Mouse (Mus musculus) neural tube, embryonic 13.5 days (tissue): ENCODE measurements around the gene Metrn. TPM values are rescaled to one million over a fixed set of nuclear protein-coding genes. Genes with fewer than 3 reads are reported as not detected.
A peak's percentile ranks its signal among the peaks of the same experiment; 100 is the strongest.

Experiments
- ATAC-seq: fragments of 200-750 bp; cut with Nextera tagmentation; 2 replicates; pipeline ENCODE4 v1.8.0; 2017; ENCODE audit warnings: low read depth, mild to moderate bottlenecking, moderate TSS enrichment, moderate library complexity
- H3K27ac ChIP-seq: fragments of 300-500 bp; sonication (generic); replicated peaks from 2 replicates; pipeline ENCODE4 v1.5.1; 2015; ENCODE audit warnings: moderate library complexity, mild to moderate bottlenecking, inconsistent platforms
- H3K27me3 ChIP-seq: fragments of 300-500 bp; sonication (generic); 2 replicates; pipeline ENCODE4 v1.6.1; 2015; ENCODE audit warnings: mild to moderate bottlenecking, inconsistent platforms
- H3K36me3 ChIP-seq: fragments of 300-500 bp; sonication (generic); 2 replicates; pipeline ENCODE4 v1.6.1; 2015; ENCODE audit warnings: mild to moderate bottlenecking, inconsistent platforms
- H3K4me1 ChIP-seq: fragments of 300-500 bp; sonication (generic); replicated peaks from 2 replicates; pipeline ENCODE4 v1.6.1; 2015; ENCODE audit warnings: inconsistent platforms
- H3K4me2 ChIP-seq: fragments of 300-500 bp; sonication (generic); 2 replicates; pipeline ENCODE4 v1.6.1; 2015; ENCODE audit warnings: inconsistent platforms, mild to moderate bottlenecking, moderate library complexity
- H3K4me3 ChIP-seq: fragments of 300-500 bp; sonication (generic); 2 replicates; pipeline ENCODE4 v1.5.1; 2015; ENCODE audit warnings: mild to moderate bottlenecking, inconsistent platforms
- H3K9ac ChIP-seq: fragments of 300-500 bp; sonication (generic); 2 replicates; pipeline ENCODE4 v1.6.1; 2015; ENCODE audit warnings: moderate library complexity, mild to moderate bottlenecking, inconsistent platforms
- H3K9me3 ChIP-seq: fragments of 300-500 bp; sonication (generic); 2 replicates; pipeline ENCODE4 v1.6.1; 2016; ENCODE audit warnings: inconsistent platforms
- WGBS: fragments of 180-500 bp; shearing (Covaris S2); methylation state at CpG from one replicate; pipeline ENCODE4 v1.1.7; 2015; 5-methylcytosine and 5-hydroxymethylcytosine counted together
- polyA plus RNA-seq: library from polyadenylated mRNA; unstranded; fragments of >200 nt; fragmentation: Nextera tagmentation; extraction: Ambion mirVana; gene quantifications from 2 replicates; pipeline ENCODE4 v1.2.1, GENCODE M21; 2015

Gene Metrn
- polyA plus RNA-seq, 1 experiment from 2014 or later = 58.7 TPM

DNA sequence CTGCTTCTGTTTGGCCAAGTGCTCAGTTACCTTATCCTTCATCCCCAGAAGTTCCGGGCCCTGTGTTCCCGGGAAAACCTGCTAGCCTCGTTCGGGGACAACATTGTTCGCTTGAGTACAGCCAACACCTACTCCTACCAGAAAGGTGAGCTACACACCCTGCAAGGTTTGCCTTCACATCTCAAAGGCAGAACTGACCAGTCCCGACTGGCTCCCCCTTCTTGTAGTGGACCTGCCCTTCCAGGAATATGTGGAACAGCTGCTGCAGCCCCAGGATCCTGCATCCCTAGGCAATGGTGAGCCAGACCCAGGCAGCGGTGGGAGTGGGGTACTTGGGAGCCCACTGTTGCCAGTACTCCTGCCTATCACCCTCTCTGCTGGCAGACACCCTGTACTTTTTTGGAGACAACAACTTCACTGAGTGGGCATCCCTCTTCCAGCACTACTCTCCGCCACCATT lies 32.7 kb upstream of the Metrn start:
- no peak for ATAC-seq
- peak overlapping the region; percentile 89 for H3K9ac ChIP-seq
- peaks cover 84% of the 10 kb centered on the region for H3K4me1 ChIP-seq
- peak overlapping the region; percentile 76 for H3K4me3 ChIP-seq
- no peaks in the 10 kb centered on the region for H3K9me3 ChIP-seq
- peaks cover 51% of the 10 kb centered on the region for H3K36me3 ChIP-seq
- peak overlapping the region; percentile 96 for H3K4me2 ChIP-seq
- WGBS = 47% methylated on average over 8 of the region's 8 CpGs
- H3K27ac ChIP-seq = peak overlapping the region; percentile 94
- H3K27me3 ChIP-seq = no peaks in the 10 kb centered on the region

DNA sequence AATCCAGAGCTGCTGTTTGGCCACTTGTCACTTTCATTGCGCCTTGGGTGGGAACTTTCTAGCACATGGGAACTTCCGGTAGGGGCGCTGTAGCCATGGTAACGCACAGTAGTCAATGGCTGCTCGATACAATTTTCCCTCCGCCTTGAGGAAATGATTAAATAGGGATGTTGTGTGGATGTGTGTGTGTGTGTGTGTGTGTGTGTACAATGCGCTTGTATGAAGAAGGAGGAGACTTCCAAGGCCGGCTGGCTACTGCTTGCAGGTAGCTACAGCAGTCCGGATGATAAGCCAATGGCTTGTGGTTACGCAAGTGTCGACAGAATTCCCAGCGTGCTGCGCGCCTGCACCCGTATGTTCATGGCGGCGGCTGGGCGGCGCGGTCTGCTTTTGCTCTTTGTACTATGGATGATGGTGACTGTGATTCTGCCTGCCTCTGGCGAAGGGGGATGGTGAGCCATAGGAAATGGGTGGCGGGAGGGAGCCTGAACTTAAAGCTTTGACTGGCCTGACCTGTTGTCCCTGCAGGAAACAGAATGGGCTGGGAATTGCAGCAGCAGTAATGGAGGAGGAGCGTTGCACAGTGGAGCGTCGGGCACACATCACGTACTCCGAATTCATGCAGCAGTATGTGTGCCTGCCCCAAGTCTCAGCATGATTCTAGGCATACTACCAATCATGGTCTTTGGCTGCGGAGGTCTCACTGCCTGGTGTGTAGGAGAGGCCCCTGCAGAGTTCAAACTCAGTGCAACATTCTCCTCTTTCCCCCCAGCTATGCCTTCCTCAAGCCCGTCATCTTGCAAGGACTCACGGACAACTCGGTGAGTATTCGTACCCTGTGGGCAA lies 32.0 kb upstream of the Metrn start, which contains the start of gene Jmjd8:
Jmjd8 (plus strand) TSS at position 156 of the 846 bp plus-strand sequence.
- Histone ChIP-seq H3K9ac (peak within 1 kb of the TSS; percentile 89), H3K4me3 (peak within 1 kb of the TSS; percentile 76), H3K27ac (peak within 1 kb of the TSS; percentile 94), H3K4me2 (peak within 1 kb of the TSS; percentile 96), H3K9me3 (no peaks in the 10 kb centered on the region), H3K27me3 (no peaks in the 10 kb centered on the region), H3K36me3 (peaks cover 51% of the 10 kb centered on the region), H3K4me1 (peaks cover 84% of the 10 kb centered on the region)
- peak; percentile 45 for ATAC-seq
- WGBS = 1% methylated on average over 32 of the region's 32 CpGs

DNA sequence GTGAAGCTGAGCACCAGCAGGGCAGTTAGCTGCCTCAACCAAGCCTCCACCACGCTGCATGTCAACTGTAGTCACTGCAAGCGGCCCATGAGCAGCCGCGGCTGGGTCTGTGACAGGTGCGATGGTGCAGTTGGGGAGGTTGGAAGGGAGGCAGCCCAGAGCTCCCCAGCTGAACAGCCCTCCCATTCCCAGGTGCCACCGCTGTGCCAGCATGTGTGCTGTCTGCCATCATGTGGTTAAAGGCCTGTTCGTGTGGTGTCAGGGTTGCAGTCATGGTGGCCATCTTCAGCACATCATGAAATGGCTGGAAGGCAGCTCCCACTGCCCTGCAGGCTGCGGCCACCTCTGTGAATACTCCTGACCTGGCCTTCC lies 31.3 kb upstream of the Metrn start:
- no peaks in the 10 kb centered on the region for H3K9me3 ChIP-seq
- 85% methylated on average over 8 of the region's 8 CpGs for WGBS

DNA sequence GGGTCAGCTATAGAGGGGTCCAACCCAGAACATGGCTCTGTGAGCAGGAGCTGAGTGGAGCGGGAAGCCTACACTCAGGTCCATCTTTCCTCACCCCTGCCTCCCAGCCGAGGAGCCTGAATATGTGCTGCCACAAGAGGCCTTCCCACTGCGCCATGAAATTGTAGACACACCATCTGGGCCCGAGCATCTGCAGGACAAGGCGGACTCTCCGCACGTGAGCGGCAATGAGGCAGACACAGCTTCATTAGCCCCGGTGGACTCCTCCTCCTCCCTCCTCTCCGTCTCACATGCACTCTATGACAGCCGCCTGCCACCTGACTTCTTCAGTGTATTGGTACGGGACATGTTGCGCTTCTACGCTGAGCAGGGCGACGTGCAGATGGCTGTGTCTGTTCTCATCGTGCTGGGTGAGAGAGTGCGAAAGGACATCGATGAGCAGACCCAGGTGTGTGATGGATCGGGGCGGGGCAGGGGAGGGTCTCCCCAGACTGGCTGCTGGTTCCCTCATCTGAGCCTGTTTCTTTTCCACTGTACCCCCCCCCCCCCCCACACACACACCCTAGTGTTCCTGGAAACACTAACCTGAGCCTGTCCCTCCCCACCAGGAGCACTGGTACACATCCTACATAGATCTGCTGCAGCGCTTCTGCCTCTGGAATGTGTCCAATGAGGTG lies 30.7 kb upstream of the Metrn start:
- ATAC-seq = no peak
- 0 out of 2 replicates have a peak overlapping the region, but pooled peaks have one; percentile 94 for H3K27ac ChIP-seq
- H3K4me2 ChIP-seq = no peak overlapping the region
- peaks cover 85% of the 10 kb centered on the region for H3K4me1 ChIP-seq
- H3K4me3 ChIP-seq = no peak overlapping the region
- 86% methylated on average over 22 of the region's 22 CpGs for WGBS
- no peaks in the 10 kb centered on the region for H3K27me3 ChIP-seq
- H3K9me3 ChIP-seq = no peaks in the 10 kb centered on the region
- H3K9ac ChIP-seq = peak overlapping the region; percentile 89
- H3K36me3 ChIP-seq = peaks cover 51% of the 10 kb centered on the region

More for the DNA sequence above, 31.3 kb upstream of the Metrn start:
- Histone ChIP-seq H3K27me3 (no peaks in the 10 kb centered on the region), H3K4me3 (peak overlapping the region; percentile 76), H3K4me2 (peak overlapping the region; percentile 96), H3K4me1 (peaks cover 81% of the 10 kb centered on the region), H3K9ac (peak overlapping the region; percentile 89), H3K27ac (peak overlapping the region; percentile 94), H3K36me3 (peaks cover 51% of the 10 kb centered on the region)
- ATAC-seq = no peak

DNA sequence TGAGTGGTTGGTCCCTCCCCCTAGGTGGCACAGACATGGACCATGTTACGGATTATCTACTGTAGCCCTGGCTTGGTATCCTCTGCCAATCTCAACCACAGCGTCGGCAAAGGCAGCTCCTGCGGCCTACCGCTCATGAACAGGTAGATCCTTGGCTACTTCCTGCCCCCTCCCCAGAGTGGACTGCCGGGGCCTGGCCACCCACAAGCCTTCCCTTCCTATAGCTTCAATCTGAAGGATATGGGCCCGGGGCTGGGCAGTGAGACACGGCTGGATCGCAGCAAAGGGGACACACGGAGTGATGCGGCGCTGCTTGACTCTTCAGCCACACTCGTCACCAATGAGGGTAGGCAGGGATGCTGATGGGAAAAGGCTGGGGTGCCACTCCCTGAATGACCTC lies 30.1 kb upstream of the Metrn start:
- H3K4me1 ChIP-seq = peaks cover 85% of the 10 kb centered on the region

DNA sequence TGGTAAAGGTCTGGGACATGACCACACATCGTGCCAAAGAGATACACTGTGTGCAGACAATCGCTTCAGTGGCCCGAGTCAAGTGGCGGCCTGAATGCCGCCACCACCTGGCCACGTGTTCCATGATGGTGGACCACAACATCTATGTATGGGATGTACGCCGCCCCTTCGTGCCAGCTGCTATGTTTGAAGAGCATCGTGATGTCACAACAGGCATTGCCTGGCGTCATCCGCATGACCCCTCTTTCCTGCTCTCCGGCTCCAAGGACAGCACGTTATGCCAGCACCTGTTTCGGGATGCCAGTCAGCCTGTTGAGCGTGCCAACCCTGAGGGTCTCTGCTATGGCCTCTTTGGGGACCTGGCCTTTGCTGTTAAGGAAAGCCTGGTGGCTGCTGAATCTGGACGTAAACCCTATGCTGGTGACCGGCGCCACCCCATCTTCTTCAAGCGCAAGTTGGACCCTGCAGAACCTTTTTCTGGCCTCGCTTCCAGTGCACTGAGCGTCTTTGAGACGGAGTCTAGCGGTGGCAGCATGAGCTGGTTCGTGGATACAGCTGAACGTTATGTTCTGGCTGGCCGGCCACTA lies 29.1 kb upstream of the Metrn start:
- Histone ChIP-seq H3K36me3 (peaks cover 42% of the 10 kb centered on the region), H3K27me3 (0 out of 2 replicates have a peak, but pooled peaks cover 2% of the 10 kb centered on the region), H3K9ac (no peak overlapping the region), H3K4me3 (no peak overlapping the region), H3K27ac (no peak overlapping the region), H3K4me2 (no peak overlapping the region), H3K9me3 (no peaks in the 10 kb centered on the region), H3K4me1 (peaks cover 76% of the 10 kb centered on the region)
- WGBS = 95% methylated on average over 27 of the region's 27 CpGs
- ATAC-seq = no peak

More for the DNA sequence above, 30.1 kb upstream of the Metrn start:
- Histone ChIP-seq H3K9me3 (no peaks in the 10 kb centered on the region), H3K9ac (peak overlapping the region; percentile 38; the same call in 1 of the 2 replicates), H3K27ac (no peak overlapping the region), H3K36me3 (peaks cover 51% of the 10 kb centered on the region), H3K4me2 (no peak overlapping the region), H3K4me3 (no peak overlapping the region), H3K27me3 (no peaks in the 10 kb centered on the region)
- ATAC-seq = no peak
- 93% methylated on average over 13 of the region's 13 CpGs for WGBS

DNA sequence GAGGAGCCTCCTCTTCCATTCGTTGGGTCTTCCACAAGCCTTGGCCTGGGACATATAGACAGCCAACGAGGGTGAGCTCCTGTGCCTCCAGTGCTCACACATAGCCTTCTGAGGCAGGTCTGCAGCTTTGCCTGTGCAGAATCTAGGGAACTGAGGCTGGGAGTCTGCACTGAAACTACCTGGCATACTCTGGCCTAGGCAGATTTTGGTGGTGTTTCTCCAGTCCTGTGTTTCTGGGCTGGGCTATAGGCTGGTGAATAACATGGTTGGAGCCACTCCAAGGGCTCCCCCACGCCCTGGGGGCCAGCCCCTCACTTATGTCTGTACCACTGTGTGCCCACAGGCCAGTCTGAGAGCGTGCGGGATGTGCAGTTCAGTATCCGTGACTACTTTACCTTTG lies 28.4 kb upstream of the Metrn start:
- Histone ChIP-seq H3K9ac (peak overlapping the region; percentile 91; the same call in 1 of the 2 replicates), H3K36me3 (peaks cover 37% of the 10 kb centered on the region), H3K9me3 (no peaks in the 10 kb centered on the region), H3K27me3 (peaks cover 8% of the 10 kb centered on the region), H3K27ac (no peak overlapping the region), H3K4me3 (peak overlapping the region; percentile 69; the same call in 1 of the 2 replicates), H3K4me2 (peak overlapping the region; percentile 99), H3K4me1 (peaks cover 68% of the 10 kb centered on the region)
- no peak for ATAC-seq
- 89% methylated on average over 6 of the region's 6 CpGs for WGBS

DNA sequence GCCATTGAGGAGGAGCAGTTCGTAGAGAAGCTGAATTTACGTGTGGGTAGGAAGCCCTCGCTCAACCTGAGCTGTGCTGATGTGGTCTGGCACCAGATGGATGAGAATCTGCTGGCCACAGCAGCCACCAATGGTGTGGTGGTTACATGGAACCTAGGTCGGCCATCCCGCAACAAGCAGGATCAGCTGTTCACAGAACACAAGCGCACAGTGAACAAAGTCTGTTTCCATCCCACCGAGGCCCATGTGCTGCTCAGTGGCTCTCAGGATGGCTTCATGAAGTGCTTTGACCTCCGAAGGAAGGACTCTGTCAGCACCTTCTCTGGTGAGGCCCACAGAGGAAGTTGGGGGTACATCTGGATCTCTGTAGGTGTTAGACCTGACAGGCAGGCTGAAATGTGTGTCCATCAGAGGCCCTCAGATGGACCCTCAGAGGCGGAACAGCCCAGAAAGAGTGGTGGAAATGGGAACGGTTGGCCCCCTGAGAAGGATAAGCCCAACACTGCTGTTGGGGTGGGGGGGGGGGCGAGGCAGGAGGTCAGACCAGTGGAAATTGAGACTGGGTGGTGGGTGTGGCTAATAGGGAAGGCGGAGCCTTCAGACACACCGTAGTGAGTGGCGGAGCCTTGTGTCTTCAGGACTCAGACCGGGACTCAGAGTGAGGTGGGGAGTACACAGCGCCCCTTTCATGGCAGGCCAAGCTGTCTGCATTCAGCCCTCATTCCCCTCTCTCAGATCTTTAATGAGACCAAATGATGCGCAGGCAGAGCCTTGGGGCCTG lies 27.6 kb upstream of the Metrn start:
- peaks cover 38% of the 10 kb centered on the region for H3K36me3 ChIP-seq
- peak overlapping the region; percentile 69 for H3K4me3 ChIP-seq
- H3K27ac ChIP-seq = no peak overlapping the region
- H3K27me3 ChIP-seq = peaks cover 16% of the 10 kb centered on the region
- ATAC-seq = no peak
- H3K4me1 ChIP-seq = peaks cover 61% of the 10 kb centered on the region
- WGBS = 74% methylated on average over 16 of the region's 17 CpGs
- peak overlapping the region; percentile 99 for H3K4me2 ChIP-seq
- peak overlapping the region; percentile 91 for H3K9ac ChIP-seq
- H3K9me3 ChIP-seq = no peaks in the 10 kb centered on the region

DNA sequence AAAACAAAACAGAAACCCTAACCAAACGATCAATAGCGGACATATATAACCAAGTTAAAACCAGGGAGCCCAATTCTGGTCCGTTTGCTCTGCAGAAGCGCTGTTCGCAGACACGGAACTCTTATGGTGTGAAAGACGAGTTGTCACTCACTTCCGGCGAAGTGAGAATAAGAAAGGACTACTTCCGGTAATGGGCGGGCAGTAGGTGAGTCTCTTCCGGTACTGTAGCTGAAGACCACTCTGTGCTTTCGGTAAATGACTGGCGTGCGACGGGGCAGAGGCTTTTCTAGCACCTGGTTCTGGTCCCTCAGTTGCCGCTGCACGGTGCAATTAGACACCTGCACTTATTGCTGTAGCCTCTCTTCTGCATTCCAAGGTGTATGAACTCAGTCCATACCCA lies 26.5 kb upstream of the Metrn start, which contains the start of gene Wdr24:
Wdr24 (plus strand) TSS at position 176 of the 400 bp plus-strand sequence.
- peaks cover 45% of the 10 kb centered on the region for H3K36me3 ChIP-seq
- no peaks in the 10 kb centered on the region for H3K9me3 ChIP-seq
- peaks cover 27% of the 10 kb centered on the region for H3K27me3 ChIP-seq
- peak within 1 kb of the TSS; percentile 91 for H3K9ac ChIP-seq
- H3K27ac ChIP-seq = peak within 1 kb of the TSS; percentile 76
- ATAC-seq = peak; percentile 44
- WGBS = 1% methylated on average over 18 of the region's 18 CpGs
- H3K4me3 ChIP-seq = peak within 1 kb of the TSS; percentile 69
- peaks cover 54% of the 10 kb centered on the region for H3K4me1 ChIP-seq
- peak within 1 kb of the TSS; percentile 99 for H3K4me2 ChIP-seq

DNA sequence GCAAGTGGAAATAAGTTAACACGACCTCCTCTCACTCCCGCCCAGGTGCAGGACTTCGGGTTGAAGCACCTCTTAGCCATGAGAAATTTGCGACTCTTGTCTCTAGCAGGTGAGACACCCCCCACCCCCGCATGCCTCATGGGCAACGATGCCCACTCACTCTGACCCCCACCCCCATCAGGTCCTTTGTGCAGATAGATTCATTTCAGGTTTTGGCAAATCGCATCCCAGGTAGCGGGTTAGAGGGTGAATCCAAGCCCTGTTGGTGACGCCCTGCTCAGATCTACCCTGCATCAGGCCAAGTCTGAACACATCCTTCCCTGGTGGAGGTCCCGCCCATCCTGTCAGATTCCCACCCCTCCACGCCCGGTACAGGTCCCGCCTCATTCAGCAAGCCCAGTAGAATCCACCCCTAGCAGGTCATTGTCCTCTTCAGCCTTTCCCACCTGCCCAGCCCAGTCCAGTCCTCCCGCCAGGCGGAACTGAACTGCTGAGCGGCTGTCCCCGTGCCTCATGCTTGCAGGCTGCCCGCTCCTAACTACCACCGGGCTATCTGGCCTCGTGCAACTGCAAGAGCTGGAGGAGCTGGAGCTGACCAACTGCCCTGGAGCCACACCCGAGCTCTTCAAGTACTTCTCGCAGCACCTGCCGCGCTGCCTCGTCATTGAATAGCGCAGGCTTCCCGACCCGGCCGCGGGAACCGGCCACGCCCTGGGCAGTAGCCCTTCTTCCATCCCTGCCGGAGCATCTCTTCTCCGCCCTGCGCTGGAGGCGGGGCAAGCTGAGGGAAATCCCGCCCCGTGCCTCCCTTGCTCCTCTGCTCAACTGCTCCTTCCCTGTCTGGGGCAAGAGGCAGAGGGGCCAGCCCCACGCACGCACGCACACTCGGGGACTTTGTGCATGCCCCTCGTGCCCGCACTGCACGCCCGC lies 22.2 kb upstream of the Metrn start:
- Histone ChIP-seq H3K27me3 (peaks cover 39% of the 10 kb centered on the region), H3K36me3 (peaks cover 39% of the 10 kb centered on the region), H3K27ac (no peak overlapping the region), H3K4me1 (peaks cover 11% of the 10 kb centered on the region), H3K9ac (no peak overlapping the region), H3K9me3 (no peaks in the 10 kb centered on the region), H3K4me3 (no peak overlapping the region), H3K4me2 (no peak overlapping the region)
- 7% methylated on average over 46 of the region's 46 CpGs for WGBS
- ATAC-seq = no peak
